Mouse (Mus musculus) thymus, adult 2 months (tissue): ENCODE measurements around the gene Frat2. TPM values are rescaled to one million over a fixed set of nuclear protein-coding genes. Genes with fewer than 3 reads are reported as not detected.
"Not testable (repeated sequence)": the region's sequence is repeated elsewhere in the genome, so short reads cannot be mapped to it uniquely, and the experiment has no call there.

Experiments used
- DNase-seq: peaks from one replicate; pipeline ENCODE4 v3.0.0; 2021
- H3K27ac ChIP-seq: fragments of 200-500 bp; 2 replicates; pipeline ENCODE4 v1.5.1; 2012; ENCODE audit warnings: low read length, control low read depth; ENCODE audit not compliant: control insufficient read depth, insufficient read depth
- H3K27me3 ChIP-seq: fragments of 200-500 bp; 2 replicates; pipeline ENCODE4 v1.6.1; 2012; ENCODE audit warnings: mild to moderate bottlenecking, low read length, moderate library complexity, mixed read lengths; ENCODE audit not compliant: control insufficient read depth, insufficient read depth
- H3K36me3 ChIP-seq: fragments of 200-500 bp; 2 replicates; pipeline ENCODE4 v1.6.1; 2012; ENCODE audit warnings: mild to moderate bottlenecking, low read length, moderate library complexity; ENCODE audit not compliant: control insufficient read depth, insufficient read depth
- H3K4me1 ChIP-seq: fragments of 200-500 bp; replicated peaks from 2 replicates; pipeline ENCODE4 v1.6.1; 2012; ENCODE audit warnings: low read length; ENCODE audit not compliant: control insufficient read depth, insufficient read depth
- H3K4me3 ChIP-seq: fragments of 200-500 bp; 2 replicates; pipeline ENCODE4 v1.5.1; 2012; ENCODE audit warnings: mild to moderate bottlenecking, low read length, control low read depth, moderate library complexity; ENCODE audit not compliant: control insufficient read depth, insufficient read depth
- CTCF ChIP-seq: fragments of 200-500 bp; IDR thresholded peaks from 2 replicates; pipeline ENCODE4 v1.5.1; 2012; ENCODE audit warnings: mild to moderate bottlenecking, control low read depth, low read length, moderate library complexity, borderline replicate concordance; ENCODE audit not compliant: control insufficient read depth, poor library complexity, insufficient read depth; ENCODE audit errors: extremely low read depth
- POLR2A ChIP-seq: fragments of 200-500 bp; IDR thresholded peaks from 2 replicates; pipeline ENCODE4 v1.6.1; 2012; ENCODE audit warnings: mild to moderate bottlenecking, low read length, control low read depth, moderate library complexity; ENCODE audit not compliant: control insufficient read depth, poor library complexity, insufficient read depth; ENCODE audit errors: extremely low read depth
- WGBS: fragments of 180-500 bp; shearing (Covaris S2); methylation state at CpG from one replicate; pipeline ENCODE4 v1.1.7; 2018; 5-methylcytosine and 5-hydroxymethylcytosine counted together
- polyA plus RNA-seq: library from polyadenylated mRNA; depleted of rRNA; stranded (reverse); fragments of >200 nt; gene quantifications from 2 replicates; pipeline ENCODE4 v1.2.3, GENCODE M21; 2012

Frat2 gene
- polyA plus RNA-seq, 1 experiment: 27.4 TPM

DNA sequence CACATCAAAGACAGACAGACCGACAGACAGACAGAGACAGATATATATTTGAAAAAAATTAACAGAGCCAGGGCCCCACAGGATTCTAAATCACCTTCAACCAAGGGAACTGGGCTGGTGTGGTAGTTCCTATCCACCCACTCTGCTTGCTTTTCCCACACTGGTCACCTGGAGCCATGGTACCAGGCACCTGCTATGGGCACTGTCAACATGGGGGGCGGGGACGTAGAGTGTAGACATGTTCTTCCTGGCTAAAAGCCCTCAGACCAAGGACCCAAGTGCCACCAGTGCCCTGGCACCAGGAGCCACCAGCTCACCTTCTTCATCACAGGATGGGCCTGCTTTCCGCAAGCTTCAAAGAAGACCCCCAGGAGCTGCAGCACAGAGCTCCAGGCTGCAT lies 33.9 kb upstream of the Frat2 start:
- no peak for TF ChIP-seq POLR2A
- TF ChIP-seq CTCF: no peak
- 95% methylated on average over 4 of the region's 4 CpGs for WGBS
- no peaks in the 10 kb centered on the region for H3K27me3 ChIP-seq
- H3K4me1 ChIP-seq: no peaks in the 10 kb centered on the region
- no peaks in the 10 kb centered on the region for H3K36me3 ChIP-seq
- no peak for DNase-seq
- H3K4me3 ChIP-seq: no peak overlapping the region
- H3K27ac ChIP-seq: no peak overlapping the region

DNA sequence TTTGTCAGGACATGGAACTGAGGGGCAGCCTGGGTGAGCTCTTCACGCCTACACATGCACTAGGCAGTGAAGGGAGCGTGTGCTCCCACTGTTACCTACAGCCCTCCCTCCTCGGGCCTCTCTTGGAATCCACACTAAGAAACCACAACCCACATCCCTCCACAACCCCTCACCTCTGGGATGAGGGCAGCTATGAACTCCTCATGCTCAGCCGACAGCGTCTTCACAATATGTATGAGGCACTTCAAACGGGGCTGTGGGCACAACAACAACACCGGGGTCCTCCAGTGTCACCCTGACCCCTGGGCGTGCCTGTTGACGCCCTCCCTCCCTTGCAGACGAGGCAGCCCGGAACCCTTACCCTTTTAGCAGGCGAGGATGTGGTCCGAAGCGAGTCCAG lies 26.4 kb upstream of the Frat2 start:
- H3K27me3 ChIP-seq: no peaks in the 10 kb centered on the region
- no peak for TF ChIP-seq POLR2A
- H3K4me1 ChIP-seq: peaks cover 27% of the 10 kb centered on the region
- no peaks in the 10 kb centered on the region for H3K36me3 ChIP-seq
- no peak overlapping the region for H3K27ac ChIP-seq
- WGBS: 6% methylated on average over 14 of the region's 14 CpGs
- peak; percentile 65 for DNase-seq
- H3K4me3 ChIP-seq: no peak overlapping the region; the same call in 1 of the 2 replicates

DNA sequence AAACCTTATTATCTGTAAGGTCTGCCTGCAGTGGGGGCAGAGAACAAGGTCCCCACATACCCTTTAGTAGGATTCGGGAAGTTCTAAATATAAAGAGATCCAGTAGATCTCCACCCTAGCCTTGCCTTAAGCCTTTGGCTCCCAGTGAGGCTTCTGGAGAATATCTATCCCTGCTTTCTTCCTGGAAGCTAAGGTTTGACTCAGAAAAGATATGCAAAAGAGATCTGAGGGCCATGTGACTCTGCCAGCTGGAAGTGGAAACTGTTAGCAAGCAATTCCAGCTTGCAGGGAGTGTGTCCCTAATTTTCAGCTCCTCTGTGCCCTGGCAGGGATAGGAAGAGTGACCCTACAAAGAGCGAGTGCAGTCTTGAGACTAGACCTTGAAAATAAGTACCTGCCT lies 24.4 kb upstream of the Frat2 start:
- no peak overlapping the region for H3K4me3 ChIP-seq
- no peak for TF ChIP-seq CTCF
- no peak for TF ChIP-seq POLR2A
- no peaks in the 10 kb centered on the region for H3K36me3 ChIP-seq
- 97% methylated on average over 2 of the region's 2 CpGs for WGBS
- no peak overlapping the region for H3K27ac ChIP-seq
- H3K4me1 ChIP-seq: peaks cover 27% of the 10 kb centered on the region
- no peak for DNase-seq
- no peaks in the 10 kb centered on the region for H3K27me3 ChIP-seq

DNA sequence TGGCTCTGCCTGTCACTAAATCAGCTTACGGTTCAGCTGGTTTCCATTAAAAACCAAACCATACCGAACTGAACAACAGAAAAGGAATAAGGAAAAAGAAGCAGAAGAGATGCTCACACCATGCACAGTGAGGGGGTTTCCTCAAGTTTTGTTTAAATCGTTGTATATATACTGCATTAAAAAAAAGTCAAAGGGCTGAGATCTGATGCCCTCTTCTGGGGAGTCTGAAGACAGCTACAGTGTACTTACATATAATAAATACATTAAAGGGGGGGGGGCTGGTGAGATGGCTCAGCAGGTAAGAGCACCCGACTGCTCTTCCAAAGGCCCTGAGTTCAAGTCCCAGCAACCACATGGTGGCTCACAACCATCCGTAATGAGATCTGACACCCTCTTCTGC lies 22.0 kb upstream of the Frat2 start:
- peak; percentile 6 for DNase-seq
- 74% methylated on average over 5 of the region's 5 CpGs for WGBS
- H3K4me1 ChIP-seq: peaks cover 15% of the 10 kb centered on the region
- H3K4me3 ChIP-seq, H3K27ac ChIP-seq, H3K27me3 ChIP-seq, H3K36me3 ChIP-seq: not testable (repeated sequence)

DNA sequence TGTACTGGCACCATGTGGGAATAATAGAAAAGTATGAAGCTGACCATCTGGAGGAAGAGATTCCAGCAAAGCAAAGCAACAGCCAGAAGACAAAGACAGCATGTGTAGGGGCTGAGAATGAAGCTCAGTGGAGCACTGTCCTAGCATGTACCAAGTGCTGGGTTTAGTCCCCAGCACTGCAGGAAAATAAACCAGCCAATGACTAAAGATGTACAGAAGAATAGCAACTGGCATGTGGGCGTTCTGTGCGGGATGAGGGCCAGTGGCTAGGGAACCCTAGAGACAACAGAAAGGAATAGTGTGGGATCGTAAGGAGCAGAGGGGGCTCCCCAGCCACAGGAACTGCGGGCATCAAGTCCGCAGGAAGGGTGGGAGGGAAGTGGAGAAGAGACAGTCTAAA lies 21.4 kb upstream of the Frat2 start:
- peaks cover 9% of the 10 kb centered on the region for H3K4me1 ChIP-seq
- H3K36me3 ChIP-seq: no peaks in the 10 kb centered on the region
- 95% methylated on average over 5 of the region's 5 CpGs for WGBS
- no peaks in the 10 kb centered on the region for H3K27me3 ChIP-seq
- H3K27ac ChIP-seq: no peak overlapping the region
- no peak for TF ChIP-seq CTCF
- no peak for TF ChIP-seq POLR2A
- DNase-seq: no peak
- no peak overlapping the region for H3K4me3 ChIP-seq

DNA sequence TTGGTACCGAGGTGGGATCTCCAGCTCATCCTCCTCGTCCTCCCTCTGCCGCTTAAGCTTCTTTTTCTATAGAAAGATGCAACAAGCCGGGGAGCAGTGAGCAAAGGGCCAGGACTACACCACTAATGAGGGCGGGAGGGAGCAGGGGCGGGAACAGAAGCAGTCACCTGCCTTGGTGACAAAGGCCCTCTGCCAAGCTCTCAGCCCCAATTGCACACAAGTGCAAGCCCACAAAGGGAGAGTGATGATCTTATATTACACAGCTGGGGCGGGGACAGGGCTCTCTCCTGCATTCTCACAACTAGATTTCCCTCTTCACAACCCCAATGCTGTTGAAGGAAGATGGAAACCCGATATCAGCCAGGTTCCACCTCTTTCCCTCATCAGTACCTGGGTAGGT lies 18.8 kb upstream of the Frat2 start:
- Histone ChIP-seq H3K27ac (no peak overlapping the region), H3K36me3 (no peaks in the 10 kb centered on the region), H3K4me1 (no peaks in the 10 kb centered on the region), H3K27me3 (no peaks in the 10 kb centered on the region), H3K4me3 (no peak overlapping the region)
- 94% methylated on average over 8 of the region's 8 CpGs for WGBS
- DNase-seq: no peak
- TF ChIP-seq POLR2A (no peak), CTCF (no peak)

DNA sequence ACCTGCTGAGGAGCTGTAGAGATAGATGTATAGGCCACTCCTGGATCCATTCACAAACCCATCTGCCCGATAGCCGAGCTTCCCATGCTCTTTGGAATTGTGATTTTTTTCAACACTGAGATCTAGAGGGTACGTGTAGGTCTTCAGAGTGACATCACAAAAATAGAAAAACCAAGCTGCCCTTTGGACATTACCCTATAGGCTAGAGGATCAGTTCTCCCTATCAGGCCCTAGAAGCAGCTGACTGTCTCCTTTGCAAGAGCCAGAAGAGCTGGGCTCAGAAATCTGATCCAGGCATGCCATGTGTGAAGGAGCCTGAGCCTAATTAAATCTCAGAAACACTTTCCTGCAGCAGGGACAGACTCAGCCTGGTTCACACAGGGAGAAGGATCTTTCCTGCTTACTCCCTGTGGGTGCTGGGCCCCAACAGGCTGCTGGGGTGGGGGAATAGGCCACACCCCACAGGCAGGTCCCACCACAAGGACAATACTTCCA lies 9.9 kb upstream of the Frat2 start:
- no peak for DNase-seq
- H3K36me3 ChIP-seq: no peaks in the 10 kb centered on the region
- H3K27ac ChIP-seq: no peak overlapping the region
- WGBS: 97% methylated on average over 3 of the region's 3 CpGs
- H3K27me3 ChIP-seq: no peaks in the 10 kb centered on the region
- TF ChIP-seq POLR2A: no peak
- no peak for TF ChIP-seq CTCF
- H3K4me1 ChIP-seq: no peaks in the 10 kb centered on the region
- H3K4me3 ChIP-seq: no peak overlapping the region
